Mouse (Mus musculus): ENCODE results near the gene Tedc2.

- TF ChIP-seq POLR2A (IDR thresholded peaks at IDR 0.05; ENCODE audit: borderline replicate concordance, low read depth, low read length) (no peak), CTCF (IDR thresholded peaks at IDR 0.05; ENCODE audit: low read depth, low read length) (no peak)
These were observed 20.9 kb downstream of the Tedc2 start for GRCm38 (mm10) chr17:24199741-24200140.
